Comparison of ENCODE assay signal across 7 mouse cellular contexts in genomic region chr7:80534291-80535008, GRCm38 (mm10). TPM values are rescaled to one million over a fixed set of nuclear protein-coding genes. Genes with fewer than 3 reads are reported as not detected.
DNase-seq lines count a peak whose midpoint lies in the region; ATAC-seq and TF ChIP-seq lines count a peak whose summit lies in the region.

No protein-coding gene starts in this region.

- peak overlapping the region; percentile 69 for H3K4me3 ChIP-seq in heart, postnatal 0 days (ENCODE audit: low read depth, low read length)
- H3K4me3 ChIP-seq in liver, embryonic 14.5 days (ENCODE audit: insufficient read depth in 1 of 2, low read depth in 2 of 2, low read length in 2 of 2), result peak overlapping the region; percentile 87 to 94
- peak overlapping the region; percentile 72 for H3K4me3 ChIP-seq in olfactory bulb, adult 2 months (ENCODE audit: insufficient read depth, low read depth, low read length)

- peaks cover 7% of the 10 kb centered on the region; the same call in 1 of the 2 replicates for H3K4me1 ChIP-seq in heart, postnatal 0 days (ENCODE audit: control insufficient read depth, insufficient read depth)
- peaks cover 36 to 40% of the 10 kb centered on the region in 2 experiments for H3K4me1 ChIP-seq in liver, embryonic 14.5 days (replicated peaks; ENCODE audit: control insufficient read depth in 2 of 2, insufficient read depth in 2 of 2, low read length in 1 of 2)
- H3K4me1 ChIP-seq in olfactory bulb, adult 2 months (ENCODE audit: control insufficient read depth, insufficient read depth, low read length), result peaks cover 6% of the 10 kb centered on the region; the same call in 1 of the 2 replicates

- WGBS in heart, postnatal 0 days, result 1% methylated on average over 32 of the region's 32 CpGs
- under 1% methylated on average over 32 of the region's 32 CpGs for WGBS in liver, embryonic 14.5 days (ENCODE audit: insufficient replicate concordance)
- 1% methylated on average over 32 of the region's 32 CpGs for WGBS in olfactory bulb, adult 2 months

- no peak for TF ChIP-seq POLR2A in olfactory bulb, adult 2 months (IDR thresholded peaks at IDR 0.05; ENCODE audit: insufficient read depth, low read depth, low read length)

- TF ChIP-seq EP300 in heart, postnatal 0 days (IDR thresholded peaks at IDR 0.05; ENCODE audit: low read depth), result no peak
- TF ChIP-seq EP300 in liver, embryonic 14.5 days (IDR thresholded peaks at IDR 0.05; ENCODE audit: low read depth), result peak; percentile 69

- no peak for TF ChIP-seq CTCF in heart, postnatal 0 days (IDR thresholded peaks at IDR 0.05; ENCODE audit: low read depth)
- 0 out of 2 replicates have a peak, but pooled peaks have one; percentile 13 for TF ChIP-seq CTCF in liver, embryonic 14.5 days (IDR thresholded peaks at IDR 0.05; ENCODE audit: low read depth)
- no peak for TF ChIP-seq CTCF in olfactory bulb, adult 2 months (IDR thresholded peaks at IDR 0.05; ENCODE audit: insufficient read depth, low read depth, low read length)

- H3K4me2 ChIP-seq in heart, postnatal 0 days (ENCODE audit: low read depth, low read length), result peak overlapping the region; percentile 88
- H3K4me2 ChIP-seq in liver, embryonic 14.5 days (ENCODE audit: low read depth), result peak overlapping the region; percentile 87

- peak overlapping the region; percentile 67 for H3K27ac ChIP-seq in heart, postnatal 0 days (ENCODE audit: low read depth)
- H3K27ac ChIP-seq in liver, embryonic 14.5 days, result peak overlapping the region; percentile 94
- no peak overlapping the region for H3K27ac ChIP-seq in olfactory bulb, adult 2 months (ENCODE audit: insufficient read depth, low read depth, low read length)

- peak; percentile 67 for ATAC-seq in common myeloid progenitor, adult 5-6 weeks (replicated peaks; ENCODE audit: low read depth, poor library complexity, severe bottlenecking)
- ATAC-seq in heart, postnatal 0 days (ENCODE audit: insufficient read depth, low read depth), result peak; percentile 30
- ATAC-seq in liver, embryonic 14.5 days (ENCODE audit: insufficient read depth), result peak; percentile 82

- peak overlapping the region; percentile 69 for H3K9ac ChIP-seq in heart, postnatal 0 days (replicated peaks; ENCODE audit: low read depth, low read length)
- H3K9ac ChIP-seq in liver, embryonic 14.5 days (replicated peaks), result peak overlapping the region; percentile 97

- H3K9me3 ChIP-seq in heart, postnatal 0 days (replicated peaks; ENCODE audit: control insufficient read depth, low read length), result no peaks in the 10 kb centered on the region
- no peaks in the 10 kb centered on the region for H3K9me3 ChIP-seq in liver, embryonic 14.5 days (ENCODE audit: control insufficient read depth, low read length)

- DNase-seq in urinary bladder, adult 2 months (ENCODE audit: low spot score), result peak; percentile 19
- DNase-seq in urinary bladder, postnatal 36 days (ENCODE audit: low spot score in 2 of 2), result no peak
- no peak for DNase-seq in heart, postnatal 0 days (ENCODE audit: low spot score)
- DNase-seq in liver, embryonic 14.5 days (ENCODE audit: low read depth in 3 of 3, low spot score in 3 of 3), result peak; percentile 79 to 84 (median 80)
- no peak for DNase-seq in layer of hippocampus, adult 8-10 months (ENCODE audit: low spot score in 2 of 2)

- H3K27me3 ChIP-seq in heart, postnatal 0 days (ENCODE audit: control insufficient read depth, insufficient read depth, low read length), result no peaks in the 10 kb centered on the region
- no peaks in the 10 kb centered on the region for H3K27me3 ChIP-seq in liver, embryonic 14.5 days (ENCODE audit: control insufficient read depth, insufficient read depth, low read length)

- no peaks in the 10 kb centered on the region for H3K36me3 ChIP-seq in heart, postnatal 0 days (replicated peaks; ENCODE audit: control insufficient read depth, insufficient read depth, low read length)
- H3K36me3 ChIP-seq in liver, embryonic 14.5 days (replicated peaks; ENCODE audit: control insufficient read depth, insufficient read depth, low read depth), result no peaks in the 10 kb centered on the region; the same call in 1 of the 2 replicates

RNA-seq across cellular contexts. Expression of gene Blm, which starts 0.5 kb away (rescaled TPM):
- 2.3 and 2.7 TPM in 2 replicates for polyA plus RNA-seq in urinary bladder, adult 2 months (2012; rRNA removed)
- total RNA-seq in common myeloid progenitor, adult 5-6 weeks (2017), result 66.2 and 79.5 TPM in 2 replicates
- total RNA-seq in heart, postnatal 0 days (2014; rRNA removed; ENCODE audit: low replicate concordance), result 2.6 and 6.4 TPM in 2 replicates
- 3.9 and 4.5 TPM in 2 replicates for polyA plus RNA-seq in heart, postnatal 0 days (2015; fragmentation: Nextera tagmentation; extraction: Ambion mirVana)
- 12.1 and 19.8 TPM in 2 replicates for polyA plus RNA-seq in liver, embryonic 14.5 days (2012; rRNA removed)
- polyA plus RNA-seq in liver, embryonic 14.5 days (2014; fragmentation: Nextera tagmentation; extraction: Ambion mirVana), result 24.8 and 28.1 TPM in 2 replicates
- polyA plus RNA-seq in olfactory bulb, adult 2 months (2012; ENCODE audit: insufficient read depth, insufficient read length, low replicate concordance, missing spikeins), result not detected in 2 replicates
- total RNA-seq in layer of hippocampus, adult 8-10 months (2022), result 1 to 10 TPM; 3.5 to 5.2 (median 4.8) TPM

Comparison
In these comparisons a context has a peak if more than half of its experiments do, and no peak if none do; other contexts are left out.
1. DNase-seq: peak in urinary bladder, adult 2 months (single experiment) and liver, embryonic 14.5 days (3 of 3); none in urinary bladder, postnatal 36 days (0 of 2), heart, postnatal 0 days (single experiment) and layer of hippocampus, adult 8-10 months (0 of 2).
2. ATAC-seq: peak in every context shown above with its lines; median percentile 82 in liver, embryonic 14.5 days; 67 in common myeloid progenitor, adult 5-6 weeks; 30 in heart, postnatal 0 days.
3. Peak in every context shown above with its lines, with median percentiles within 50 percentile points of each other: H3K4me3 ChIP-seq.